Mouse (Mus musculus) cerebellum, adult 2 months (tissue): Measurements from ENCODE around the gene Arhgap10.

Experiments
- CTCF ChIP-seq: fragments of 200-500 bp; IDR thresholded peaks from 2 replicates; pipeline ENCODE4 v1.5.1; 2011; ENCODE audit warnings: low read depth, mild to moderate bottlenecking, control low read depth, low read length, moderate library complexity, borderline replicate concordance; ENCODE audit not compliant: insufficient read depth
- POLR2A ChIP-seq: fragments of 200-500 bp; IDR thresholded peaks from 2 replicates; pipeline ENCODE4 v1.6.1; 2011; ENCODE audit warnings: low read length, control low read depth, borderline replicate concordance; ENCODE audit not compliant: insufficient read depth

GRCm38 (mm10) chr8:77477684-77478083 lies 40.1 kb downstream of the Arhgap10 start:
- TF ChIP-seq POLR2A (no peak), CTCF (no peak)
